Mouse (Mus musculus) layer of hippocampus, adult 9-10 months (tissue): ENCODE results near the gene Olfr924.
"Not testable (repeated sequence)": the region's sequence is repeated elsewhere in the genome, so short reads cannot be mapped to it uniquely, and the experiment has no call there.

Source experiments
- DNase-seq: peaks from one replicate; pipeline ENCODE4 v3.0.0; 2022; ENCODE audit warnings: low spot score

The Olfr924 gene

DNA sequence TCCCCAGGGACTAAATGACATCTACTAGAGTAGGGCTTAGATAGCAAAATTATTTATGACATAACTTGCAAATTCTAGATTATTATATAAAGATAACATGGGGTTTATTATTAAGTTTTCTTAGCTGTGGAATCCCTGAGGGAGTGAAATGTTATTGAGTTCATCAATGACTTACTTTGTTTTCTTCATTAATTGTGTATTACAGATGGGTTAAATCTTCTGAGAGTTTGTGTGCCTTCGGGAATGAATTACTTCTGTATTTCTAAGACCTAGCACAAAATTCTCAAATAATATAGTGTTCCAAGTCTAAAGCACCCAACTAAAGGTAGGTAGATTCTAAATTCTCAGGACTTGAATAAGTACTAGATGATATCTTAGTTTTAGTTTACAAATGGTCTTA is at the start of gene Olfr924:
Gene Olfr924 (plus strand): TSS at position 301 of the 400 bp plus-strand sequence.
- DNase-seq = no peak

GRCm38 (mm10) chr9:38805696-38806095 is 38.6 kb upstream of the Olfr924 start:
- no peak for DNase-seq

DNA sequence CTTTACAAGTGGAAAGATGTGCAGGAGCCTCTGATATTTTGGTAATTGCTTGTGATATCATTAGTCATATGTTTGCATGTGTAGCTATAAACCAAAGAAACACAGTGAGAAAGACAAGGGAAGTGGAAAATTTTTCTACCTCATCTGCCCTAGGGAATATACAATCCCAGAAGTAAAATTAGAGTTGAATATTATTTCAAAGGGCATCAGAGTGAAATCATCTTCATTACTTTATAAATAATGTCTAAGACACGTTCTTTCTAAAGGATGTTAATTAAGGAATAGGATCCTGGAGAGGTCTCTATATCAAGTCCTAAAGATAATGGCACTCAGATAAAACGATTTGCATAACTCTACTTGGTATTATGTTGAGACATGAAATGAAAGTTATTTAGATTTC is 29.9 kb upstream of the Olfr924 start, which contains the start of gene Olfr922:
Gene Olfr922 (plus strand): TSS at position 301 of the 400 bp plus-strand sequence.
- no peak for DNase-seq

GRCm38 (mm10) chr9:38815458-38815986 is 28.7 kb upstream of the Olfr924 start:
- no peak for DNase-seq

DNA sequence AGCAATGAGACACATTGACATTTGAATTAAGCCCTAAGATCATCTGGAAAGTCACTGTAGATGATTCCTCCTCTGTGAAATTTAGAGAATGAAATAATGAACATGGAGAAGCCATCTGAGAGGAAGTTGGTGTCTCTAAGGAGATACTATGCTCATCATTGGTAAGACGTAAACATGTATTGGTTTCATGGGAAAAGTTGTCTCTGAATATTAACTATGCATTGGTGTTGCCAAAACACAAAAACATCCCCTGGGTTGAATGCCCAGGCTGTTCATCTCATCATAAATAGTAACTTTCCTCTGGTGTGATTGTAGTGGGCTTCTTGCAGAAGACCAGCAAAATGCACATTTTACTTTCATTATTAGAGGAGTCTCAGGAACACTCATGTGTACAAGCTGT is 18.0 kb upstream of the Olfr924 start, which contains the start of gene Olfr923:
Gene Olfr923 (plus strand): TSS at position 301 of the 400 bp plus-strand sequence.
- DNase-seq = no peak

GRCm38 (mm10) chr9:38833027-38833426 is 11.2 kb upstream of the Olfr924 start:
- no peak for DNase-seq

DNA sequence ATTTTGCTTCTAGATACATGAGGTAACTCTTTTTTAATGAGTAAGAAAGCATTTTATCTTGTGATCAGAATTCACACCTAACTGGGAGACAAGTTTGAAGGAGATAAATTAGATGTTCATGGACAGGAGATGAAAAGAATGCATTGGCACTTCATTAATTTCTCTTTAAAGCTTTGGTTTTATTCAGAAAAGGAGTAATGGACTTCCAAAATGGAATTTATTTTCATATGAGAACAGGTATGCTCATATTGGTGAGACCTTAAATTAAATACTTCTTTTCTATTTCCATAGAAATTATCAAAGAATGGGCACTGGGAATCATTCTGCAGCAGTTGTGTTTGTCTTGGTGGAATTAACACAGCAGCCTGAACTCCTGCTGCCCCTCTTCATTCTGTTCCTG is 10.5 kb downstream of the Olfr924 start, which contains the start of gene Olfr26:
Gene Olfr26 (plus strand): TSS at position 301 of the 400 bp plus-strand sequence.
- no peak for DNase-seq

GRCm38 (mm10) chr9:38874880-38875279 is 30.6 kb downstream of the Olfr924 start:
- not testable (repeated sequence) for DNase-seq

DNA sequence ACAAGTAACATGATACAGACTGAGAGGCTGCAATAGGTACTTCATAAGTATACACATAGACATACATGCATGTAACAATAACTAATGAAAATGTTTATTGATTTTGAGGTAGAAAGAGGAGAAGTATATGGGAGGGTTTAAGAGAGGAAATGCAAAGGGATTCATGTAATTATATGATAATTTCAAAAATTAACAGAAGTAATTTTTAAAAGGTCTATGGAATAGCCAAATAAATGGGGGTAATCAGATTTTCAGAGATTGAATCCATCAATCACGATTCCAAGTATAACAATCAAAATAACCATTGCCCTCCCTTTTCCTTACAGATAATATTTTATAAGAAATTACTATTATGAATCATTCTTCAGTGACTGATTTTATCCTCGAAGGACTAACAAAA is 32.6 kb downstream of the Olfr924 start, which contains the start of gene Olfr926:
Gene Olfr926 (plus strand): TSS at position 301 of the 400 bp plus-strand sequence.
- no peak for DNase-seq
